Mouse (Mus musculus): Measurements from ENCODE around the gene Izumo2.

Izumo2 gene

GRCm38 (mm10) chr7:44760366-44760765, 51.8 kb downstream of the Izumo2 start:
- no peak for DNase-seq (ENCODE audit: low spot score)

DNA sequence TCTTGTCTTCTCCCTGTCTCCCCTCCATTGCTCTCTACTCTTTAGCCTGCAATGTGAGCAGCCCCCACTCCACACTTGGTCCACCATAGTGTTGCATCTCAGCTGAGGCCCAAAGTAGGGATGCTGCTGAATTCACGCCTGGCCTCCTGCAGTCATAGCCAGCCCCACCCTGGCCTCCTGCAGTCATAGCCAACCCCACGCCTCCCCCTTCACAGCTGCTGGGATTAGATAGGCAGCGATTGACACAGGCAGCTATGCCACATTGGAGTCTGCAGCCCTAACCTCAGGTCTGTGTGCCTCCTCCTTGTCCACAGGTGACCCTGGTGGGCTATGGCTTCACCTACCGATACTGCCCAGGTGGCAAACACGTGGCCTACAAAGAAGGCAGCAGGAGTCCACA, 59.6 kb downstream of the Izumo2 start:
- DNase-seq (ENCODE audit: low spot score) = no peak

Data from lung, postnatal 25 days (tissue).